Mouse (Mus musculus) cerebellum, adult 2 months (tissue): ENCODE measurements around the gene Atp5e.

ENCODE experiments used
- CTCF ChIP-seq: fragments of 200-500 bp; IDR thresholded peaks from 2 replicates; pipeline ENCODE4 v1.5.1; 2011; ENCODE audit warnings: low read depth, mild to moderate bottlenecking, control low read depth, low read length, moderate library complexity, borderline replicate concordance; ENCODE audit not compliant: insufficient read depth
- POLR2A ChIP-seq: fragments of 200-500 bp; IDR thresholded peaks from 2 replicates; pipeline ENCODE4 v1.6.1; 2011; ENCODE audit warnings: low read length, control low read depth, borderline replicate concordance; ENCODE audit not compliant: insufficient read depth

GRCm38 (mm10) chr2:174428996-174429591, 34.8 kb downstream of the Atp5e start:
- no peak for TF ChIP-seq CTCF
- no peak for TF ChIP-seq POLR2A
